Mouse (Mus musculus) hindbrain, embryonic 11.5 days (tissue): Measurements from ENCODE around the gene Mdga1. TPM values are rescaled to one million over a fixed set of nuclear protein-coding genes. Genes with fewer than 3 reads are reported as not detected.

Experiments
- ATAC-seq: fragments of 200-750 bp; cut with Nextera tagmentation; 2 replicates; pipeline ENCODE4 v1.8.0; 2017; ENCODE audit warnings: mild to moderate bottlenecking, moderate TSS enrichment, moderate library complexity; ENCODE audit not compliant: low FRiP score
- DNase-seq: peaks from one replicate; pipeline ENCODE4 v3.0.0-alpha.2; 2015; ENCODE audit warnings: low spot score
- H3K27ac ChIP-seq: fragments of 300-500 bp; sonication (generic); 2 replicates; pipeline ENCODE4 v1.5.1; 2014; ENCODE audit warnings: mild to moderate bottlenecking, low read depth, low read length
- H3K27me3 ChIP-seq: fragments of 300-500 bp; sonication (generic); 2 replicates; pipeline ENCODE4 v1.6.1; 2014; ENCODE audit warnings: mild to moderate bottlenecking, low read length, moderate library complexity, mixed read lengths; ENCODE audit not compliant: control insufficient read depth, insufficient read depth
- H3K36me3 ChIP-seq: fragments of 300-500 bp; sonication (generic); 2 replicates; pipeline ENCODE4 v1.6.1; 2014; ENCODE audit warnings: mild to moderate bottlenecking, low read length, moderate library complexity, mixed read lengths; ENCODE audit not compliant: control insufficient read depth, insufficient read depth
- H3K4me1 ChIP-seq: fragments of 300-500 bp; sonication (generic); replicated peaks from 2 replicates; pipeline ENCODE4 v1.6.1; 2014; ENCODE audit warnings: low read length, mixed read lengths; ENCODE audit not compliant: control insufficient read depth, insufficient read depth
- H3K4me2 ChIP-seq: fragments of 300-500 bp; sonication (generic); replicated peaks from 2 replicates; pipeline ENCODE4 v1.6.1; 2014; ENCODE audit warnings: mild to moderate bottlenecking, low read depth, low read length
- H3K4me3 ChIP-seq: fragments of 300-500 bp; sonication (generic); 2 replicates; pipeline ENCODE4 v1.5.1; 2014; ENCODE audit warnings: low read depth, low read length
- H3K9ac ChIP-seq: fragments of 300-500 bp; sonication (generic); 2 replicates; pipeline ENCODE4 v1.6.1; 2014; ENCODE audit warnings: low read depth, low read length
- H3K9me3 ChIP-seq: fragments of 300-500 bp; sonication (generic); 2 replicates; pipeline ENCODE4 v1.6.1; 2016; ENCODE audit warnings: low read length; ENCODE audit not compliant: control insufficient read depth
- WGBS: fragments of 180-500 bp; shearing (Covaris S2); extraction: QIAGEN DNeasy Blood & Tissue Kit; methylation state at CpG from one replicate; pipeline ENCODE4 v1.1.7; 2014; 5-methylcytosine and 5-hydroxymethylcytosine counted together
- polyA plus RNA-seq: library from polyadenylated mRNA; unstranded; fragments of >200 nt; fragmentation: Nextera tagmentation; extraction: Ambion mirVana; gene quantifications from 2 replicates; pipeline ENCODE4 v1.2.1, GENCODE M21; 2014

The Mdga1 gene
- polyA plus RNA-seq, 1 experiment from 2014 or later: 4.6 TPM

DNA sequence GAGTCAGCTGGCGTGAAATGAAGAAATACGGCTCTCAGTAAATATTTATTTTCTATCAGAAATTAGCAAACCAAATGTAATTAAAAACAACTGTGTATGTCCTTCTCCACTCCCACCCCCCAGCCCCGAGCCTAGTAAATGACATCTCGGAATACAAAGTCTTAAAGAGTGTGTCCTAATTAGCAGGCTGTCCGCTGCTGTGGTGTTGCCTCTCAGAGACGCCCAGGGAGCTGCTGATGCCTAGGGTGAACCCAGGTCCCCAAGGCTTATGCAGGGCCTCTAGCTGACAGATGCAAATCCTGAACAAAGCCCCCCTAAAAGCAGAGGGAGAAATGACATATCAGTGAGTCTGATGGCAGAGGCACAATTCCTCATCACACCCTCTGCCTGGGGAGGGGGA is 155.1 kb downstream of the Mdga1 start:
- no peak for DNase-seq
- no peak overlapping the region for H3K9ac ChIP-seq
- no peak overlapping the region for H3K27ac ChIP-seq
- no peak overlapping the region for H3K4me2 ChIP-seq
- H3K4me1 ChIP-seq: peaks cover 2% of the 10 kb centered on the region; the same call in 1 of the 2 replicates
- no peak overlapping the region for H3K4me3 ChIP-seq
- H3K36me3 ChIP-seq: no peaks in the 10 kb centered on the region
- ATAC-seq: no peak
- H3K27me3 ChIP-seq: no peaks in the 10 kb centered on the region
- no peaks in the 10 kb centered on the region for H3K9me3 ChIP-seq
- 44% methylated on average over 6 of the region's 6 CpGs for WGBS

- no peak overlapping the region for H3K27ac ChIP-seq
- H3K9ac ChIP-seq: no peak overlapping the region
- no peak overlapping the region for H3K4me3 ChIP-seq
- peaks cover 2% of the 10 kb centered on the region; the same call in 1 of the 2 replicates for H3K4me1 ChIP-seq
- no peak overlapping the region for H3K4me2 ChIP-seq
- H3K9me3 ChIP-seq: no peaks in the 10 kb centered on the region
- DNase-seq (no peak), ATAC-seq (no peak)
- no peaks in the 10 kb centered on the region for H3K36me3 ChIP-seq
- 35% methylated on average over 4 of the region's 4 CpGs for WGBS
- no peaks in the 10 kb centered on the region for H3K27me3 ChIP-seq
Measured at GRCm38 (mm10) chr17:29813328-29813727, 156.6 kb downstream of the Mdga1 start.

- 73% methylated on average over 3 of the region's 3 CpGs for WGBS
- no peaks in the 10 kb centered on the region for H3K9me3 ChIP-seq
- H3K4me1 ChIP-seq: no peaks in the 10 kb centered on the region
- H3K9ac ChIP-seq: no peak overlapping the region
- H3K4me2 ChIP-seq: no peak overlapping the region
- no peak overlapping the region for H3K4me3 ChIP-seq
- ATAC-seq (no peak), DNase-seq (no peak)
- no peaks in the 10 kb centered on the region for H3K27me3 ChIP-seq
- H3K36me3 ChIP-seq: no peaks in the 10 kb centered on the region
- H3K27ac ChIP-seq: no peak overlapping the region
Measured at GRCm38 (mm10) chr17:29803545-29803944, 166.3 kb downstream of the Mdga1 start.

- 24% methylated on average over 4 of the region's 4 CpGs for WGBS
- H3K27me3 ChIP-seq: no peaks in the 10 kb centered on the region
- no peaks in the 10 kb centered on the region for H3K36me3 ChIP-seq
- H3K9me3 ChIP-seq: no peaks in the 10 kb centered on the region
- DNase-seq: peak; percentile 85
- H3K27ac ChIP-seq: no peak overlapping the region
- no peak for ATAC-seq
- H3K4me1 ChIP-seq: no peaks in the 10 kb centered on the region
- H3K4me3 ChIP-seq: no peak overlapping the region
- H3K9ac ChIP-seq: no peak overlapping the region
- no peak overlapping the region for H3K4me2 ChIP-seq
Measured at GRCm38 (mm10) chr17:29801358-29801757, 168.5 kb downstream of the Mdga1 start.

- ATAC-seq (no peak), DNase-seq (no peak)
- H3K9me3 ChIP-seq: no peaks in the 10 kb centered on the region
- WGBS: 54% methylated on average over 5 of the region's 6 CpGs
- no peaks in the 10 kb centered on the region for H3K27me3 ChIP-seq
- H3K36me3 ChIP-seq: no peaks in the 10 kb centered on the region
- no peak overlapping the region for H3K4me2 ChIP-seq
- H3K4me3 ChIP-seq: no peak overlapping the region
- no peak overlapping the region for H3K27ac ChIP-seq
- no peaks in the 10 kb centered on the region; the same call in 1 of the 2 replicates for H3K4me1 ChIP-seq
- H3K9ac ChIP-seq: no peak overlapping the region
Measured at GRCm38 (mm10) chr17:29800096-29800455, 169.8 kb downstream of the Mdga1 start.

- no peaks in the 10 kb centered on the region for H3K9me3 ChIP-seq
- ATAC-seq: no peak
Measured at GRCm38 (mm10) chr17:29799398-29800095, 170.3 kb downstream of the Mdga1 start.

DNA sequence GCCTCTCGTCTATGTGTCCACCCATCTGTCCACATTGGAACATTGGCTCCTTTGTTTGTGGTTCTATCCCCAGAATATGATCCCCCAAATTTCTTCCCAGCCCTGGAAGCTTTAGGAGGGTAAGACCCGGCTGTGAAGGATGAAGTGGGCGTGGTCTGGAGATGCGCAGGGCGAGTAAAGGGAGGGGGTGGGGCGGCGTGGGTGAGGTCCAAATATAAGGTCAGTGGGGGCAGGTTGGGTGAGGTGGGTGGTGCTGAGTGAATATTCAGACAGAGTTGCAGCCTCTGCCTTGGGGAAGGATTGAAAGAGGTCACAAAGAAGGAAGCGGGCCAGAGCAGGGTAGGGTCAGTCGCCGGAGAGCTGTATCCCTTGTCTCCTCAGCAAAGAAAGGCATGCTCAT is 171.7 kb downstream of the Mdga1 start:
- WGBS: 37% methylated on average over 10 of the region's 10 CpGs
- peaks cover 8% of the 10 kb centered on the region for H3K4me1 ChIP-seq
- no peaks in the 10 kb centered on the region for H3K36me3 ChIP-seq
- no peaks in the 10 kb centered on the region for H3K27me3 ChIP-seq
- 0 out of 2 replicates have a peak overlapping the region, but pooled peaks have one; percentile 25 for H3K27ac ChIP-seq
- DNase-seq: peak; percentile 30
- H3K4me3 ChIP-seq: no peak overlapping the region
- no peaks in the 10 kb centered on the region for H3K9me3 ChIP-seq
- no peak overlapping the region for H3K4me2 ChIP-seq
- H3K9ac ChIP-seq: no peak overlapping the region
- no peak for ATAC-seq

More at GRCm38 (mm10) chr17:29799398-29800095, 170.3 kb downstream of the Mdga1 start:
- WGBS: 70% methylated on average over 21 of the region's 21 CpGs
- Histone ChIP-seq H3K4me3 (no peak overlapping the region), H3K9ac (no peak overlapping the region), H3K4me2 (no peak overlapping the region), H3K27me3 (no peaks in the 10 kb centered on the region), H3K36me3 (no peaks in the 10 kb centered on the region), H3K4me1 (peaks cover 5% of the 10 kb centered on the region), H3K27ac (no peak overlapping the region)
- DNase-seq: no peak

DNA sequence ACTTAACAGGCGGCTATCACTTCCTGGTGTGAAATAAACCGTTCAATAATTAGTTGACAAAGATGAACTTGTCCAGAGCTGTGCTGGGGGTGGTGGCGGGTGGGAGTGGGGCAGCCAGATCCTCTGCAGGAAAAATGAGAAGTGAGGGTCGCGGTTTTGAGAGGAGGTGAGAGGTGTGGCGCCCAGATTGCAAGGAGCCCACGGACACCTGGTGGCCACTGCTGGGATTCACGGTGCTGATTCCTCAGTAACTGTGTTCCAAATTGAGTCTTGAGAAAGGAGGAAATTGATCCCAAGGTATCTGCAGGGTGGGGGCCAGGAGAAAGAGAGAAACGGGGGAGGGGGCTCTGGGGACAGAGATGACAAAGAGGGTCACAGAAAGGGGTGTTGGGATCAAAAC is 173.1 kb downstream of the Mdga1 start:
- Histone ChIP-seq H3K9ac (no peak overlapping the region), H3K27me3 (no peaks in the 10 kb centered on the region), H3K36me3 (no peaks in the 10 kb centered on the region), H3K9me3 (no peaks in the 10 kb centered on the region), H3K4me2 (no peak overlapping the region), H3K27ac (no peak overlapping the region), H3K4me3 (no peak overlapping the region), H3K4me1 (peaks cover 8% of the 10 kb centered on the region)
- DNase-seq: peak; percentile 30
- 55% methylated on average over 9 of the region's 9 CpGs for WGBS
- ATAC-seq: no peak

DNA sequence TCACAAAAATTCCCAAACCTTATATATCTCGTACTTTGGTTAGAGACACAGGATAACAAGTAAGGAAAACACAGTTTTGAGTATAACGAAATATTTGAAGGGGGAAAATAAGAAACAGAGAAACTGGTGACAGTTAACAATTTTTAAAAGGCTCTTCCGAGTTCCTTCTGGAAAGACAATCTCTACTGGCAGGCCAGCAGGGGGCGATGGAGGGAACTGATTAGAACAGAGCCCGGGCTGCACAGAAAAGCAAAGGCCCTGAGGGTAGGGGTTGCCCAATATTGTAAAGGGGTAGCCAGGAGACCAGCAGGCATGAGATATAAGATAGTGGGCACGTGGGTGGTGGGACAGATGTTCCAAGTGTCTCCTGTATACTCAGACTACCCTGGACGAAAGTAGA is 173.8 kb downstream of the Mdga1 start:
- ATAC-seq (no peak), DNase-seq (peak; percentile 84)
- Histone ChIP-seq H3K4me2 (no peak overlapping the region), H3K9me3 (no peaks in the 10 kb centered on the region), H3K36me3 (no peaks in the 10 kb centered on the region), H3K4me3 (no peak overlapping the region), H3K27ac (peak overlapping the region; percentile 90), H3K27me3 (no peaks in the 10 kb centered on the region), H3K9ac (no peak overlapping the region), H3K4me1 (peaks cover 8% of the 10 kb centered on the region)
- WGBS: 15% methylated on average over 7 of the region's 7 CpGs
